Mouse (Mus musculus): ENCODE data around the gene Mrpl48. TPM values are rescaled to one million over a fixed set of nuclear protein-coding genes. Genes with fewer than 3 reads are reported as not detected.
"Not testable (repeated sequence)": the region's sequence is repeated elsewhere in the genome, so short reads cannot be mapped to it uniquely, and the experiment has no call there.

Gene Mrpl48
- total RNA-seq, 2 experiments from 2014 or later, result 73.0 to 75.1 TPM

DNA sequence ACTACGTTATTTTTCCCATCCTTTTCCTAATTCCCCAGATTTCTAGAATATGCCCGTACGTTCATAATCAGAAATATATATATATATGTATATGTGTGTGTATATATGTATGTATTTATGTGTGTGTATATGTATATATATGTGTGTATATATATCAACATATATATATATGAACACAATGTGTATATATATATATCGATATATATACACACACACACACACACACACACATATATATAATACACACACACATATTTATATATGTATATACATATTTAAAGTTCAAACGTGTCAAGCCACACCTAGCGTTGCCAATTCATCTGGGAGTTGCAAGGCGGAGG lies 17.6 kb downstream of the Mrpl48 start:
- no peak for DNase-seq (ENCODE audit: low spot score in 2 of 2)

DNA sequence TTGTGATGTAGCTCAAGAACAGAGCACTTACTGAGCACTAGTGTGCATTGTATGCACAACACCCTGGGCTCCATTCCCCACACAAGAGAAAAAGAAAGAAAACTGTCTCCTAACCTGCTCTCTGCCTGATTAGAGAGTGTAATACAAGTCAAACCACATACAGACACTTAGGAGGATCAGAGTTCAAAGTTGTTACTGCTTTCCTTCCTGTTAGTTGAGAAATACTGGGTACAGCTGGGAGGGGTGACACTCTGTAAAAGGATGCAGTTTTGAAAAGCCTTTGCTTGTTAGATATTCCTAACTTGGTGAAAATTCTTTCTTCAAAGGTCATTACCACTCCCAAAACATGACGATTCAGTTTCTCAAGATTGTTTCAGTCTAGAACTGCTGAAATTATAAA lies 18.3 kb downstream of the Mrpl48 start:
- no peak for DNase-seq (ENCODE audit: low spot score in 2 of 2)

DNA sequence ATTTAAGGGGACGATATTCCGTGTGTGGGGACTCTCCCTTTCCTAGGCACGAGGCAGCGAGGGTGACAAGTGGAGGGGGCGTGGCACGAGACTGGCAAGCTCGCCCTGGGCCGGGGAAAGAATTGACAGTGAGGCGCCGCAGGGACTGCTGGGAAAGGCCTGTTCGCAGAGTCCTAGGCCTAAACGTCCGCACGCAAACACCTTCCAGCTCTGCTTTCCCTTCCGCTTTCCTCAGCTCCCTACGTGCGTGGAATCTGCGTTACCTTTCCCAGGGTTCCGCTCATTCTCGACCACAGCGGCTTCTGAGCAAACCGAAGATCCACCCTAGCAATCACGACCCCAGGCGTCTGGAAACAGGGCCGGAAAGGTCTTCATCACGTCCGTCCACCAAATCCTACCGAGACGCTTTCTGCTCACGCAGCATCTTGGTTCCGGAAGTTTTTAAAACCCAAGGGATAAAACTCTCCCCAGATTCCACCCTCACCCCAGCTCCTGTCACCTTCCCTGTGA lies 25.3 kb downstream of the Mrpl48 start:
- peak; percentile 85 to 90 for DNase-seq (ENCODE audit: low spot score in 2 of 2)

DNA sequence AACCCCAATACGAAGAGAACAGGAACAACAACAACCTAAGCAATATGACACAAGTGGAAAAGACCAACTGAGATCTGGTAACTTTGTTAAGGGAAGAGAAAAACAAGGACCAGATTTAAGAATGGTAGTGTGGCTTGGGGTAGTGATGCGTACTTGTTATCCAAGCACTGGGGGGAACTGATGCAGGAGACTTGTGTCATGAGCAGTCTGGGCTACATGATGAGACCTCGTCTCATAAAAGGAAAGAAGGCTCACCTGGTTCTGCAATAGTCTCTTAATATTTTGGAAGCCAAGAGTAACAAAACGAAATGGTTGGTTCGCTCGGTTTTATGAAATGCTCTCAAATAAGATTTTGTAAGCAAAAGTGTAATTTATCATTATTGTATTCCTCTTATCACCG lies 25.9 kb downstream of the Mrpl48 start:
- no peak for DNase-seq (ENCODE audit: low spot score in 2 of 2)

DNA sequence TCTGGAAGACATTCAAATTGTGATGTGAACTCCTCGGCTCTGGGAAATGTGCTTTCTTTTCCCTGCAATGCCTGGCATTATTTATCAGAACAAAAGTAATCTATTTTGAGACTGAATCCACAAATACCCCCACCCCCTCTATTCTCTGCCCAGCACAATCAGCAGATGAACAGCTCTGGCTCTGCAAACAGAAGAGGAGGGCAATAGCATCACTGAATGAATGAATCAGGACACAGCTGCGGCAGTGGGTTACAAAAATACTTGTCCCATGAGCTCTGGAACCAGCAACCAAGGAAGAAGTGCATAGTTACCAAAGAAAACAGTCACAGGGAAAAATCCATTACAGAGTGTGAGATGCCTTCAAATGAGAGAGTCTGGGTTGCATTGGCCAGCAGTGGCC lies 29.3 kb downstream of the Mrpl48 start:
- DNase-seq (ENCODE audit: low spot score in 2 of 2), result no peak

DNA sequence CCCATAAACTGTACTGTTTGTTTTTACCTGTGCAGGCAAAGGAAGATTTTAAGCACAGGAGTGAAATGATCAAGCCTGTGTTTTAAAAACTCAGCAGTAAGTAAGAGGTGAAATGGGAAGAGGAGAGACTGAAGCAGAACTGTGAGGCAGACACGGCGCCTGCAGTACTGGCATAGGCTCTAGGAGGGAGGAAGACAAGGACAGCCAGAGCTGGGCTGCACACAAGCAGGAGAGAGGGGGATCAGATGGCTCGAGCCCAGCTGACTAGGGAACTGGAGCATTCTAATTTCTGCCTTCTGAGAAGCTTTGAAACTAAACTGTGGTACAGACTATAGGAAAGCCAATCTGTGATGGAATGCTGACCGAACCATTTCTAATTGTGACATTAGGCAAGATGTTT lies 35.4 kb downstream of the Mrpl48 start:
- DNase-seq (ENCODE audit: low spot score in 2 of 2), result no peak

DNA sequence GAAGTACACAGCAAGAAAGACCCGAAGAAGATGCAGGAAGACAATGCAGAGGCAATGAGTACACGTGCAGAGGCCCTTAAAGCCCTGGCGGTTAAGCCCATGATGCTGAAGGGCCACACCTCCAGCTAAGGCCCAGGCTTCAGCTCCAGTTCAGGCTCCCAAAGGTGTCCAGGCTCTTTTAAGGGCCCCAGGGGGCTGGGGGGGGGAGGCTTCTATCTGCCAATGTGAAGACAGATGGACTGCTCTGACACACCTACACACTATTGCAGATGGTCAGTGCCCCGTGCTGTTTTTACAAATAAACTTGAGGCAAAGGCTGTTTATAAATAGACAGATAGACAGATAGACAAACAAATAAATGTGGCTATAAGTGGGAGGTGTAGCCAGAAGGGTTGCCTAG lies 36.0 kb downstream of the Mrpl48 start:
- DNase-seq (ENCODE audit: low spot score in 2 of 2), result no peak

DNA sequence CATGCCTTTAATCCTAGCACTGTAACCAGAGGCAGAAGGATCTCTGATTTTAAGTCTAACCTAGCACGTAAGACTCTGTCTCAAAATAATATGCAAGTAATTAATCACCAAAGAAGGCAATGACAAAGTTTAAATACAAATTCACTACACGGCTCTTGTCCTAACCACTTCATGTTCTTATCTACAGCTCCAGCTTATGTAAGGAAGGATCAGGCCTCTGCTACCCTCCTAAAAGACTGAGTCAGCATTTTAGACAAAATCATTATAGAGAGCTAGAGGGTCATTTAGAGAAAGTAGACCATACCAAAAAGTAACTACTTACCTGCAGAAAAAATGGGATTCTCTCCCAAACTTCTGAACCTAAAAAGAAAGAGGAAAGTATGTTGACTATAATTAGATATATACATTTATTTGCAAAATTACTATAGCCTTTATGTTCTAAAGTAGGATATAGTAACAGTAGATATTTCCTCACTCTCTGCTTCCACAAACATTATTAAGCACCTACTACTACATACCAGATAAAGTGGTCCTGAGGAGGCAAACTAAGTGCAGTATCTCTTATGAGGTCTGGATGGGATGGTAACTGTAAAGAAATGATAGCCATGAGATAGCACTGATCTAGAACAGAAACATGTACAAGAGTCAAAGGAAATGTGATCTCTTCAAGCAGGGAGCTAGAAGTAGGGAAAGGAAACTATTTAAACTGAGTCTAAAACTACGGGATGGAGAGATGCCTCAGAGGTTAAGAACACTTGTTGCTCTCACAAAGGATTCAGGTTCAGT lies 37.0 kb downstream of the Mrpl48 start:
- no peak for DNase-seq (ENCODE audit: low spot score in 2 of 2)

DNA sequence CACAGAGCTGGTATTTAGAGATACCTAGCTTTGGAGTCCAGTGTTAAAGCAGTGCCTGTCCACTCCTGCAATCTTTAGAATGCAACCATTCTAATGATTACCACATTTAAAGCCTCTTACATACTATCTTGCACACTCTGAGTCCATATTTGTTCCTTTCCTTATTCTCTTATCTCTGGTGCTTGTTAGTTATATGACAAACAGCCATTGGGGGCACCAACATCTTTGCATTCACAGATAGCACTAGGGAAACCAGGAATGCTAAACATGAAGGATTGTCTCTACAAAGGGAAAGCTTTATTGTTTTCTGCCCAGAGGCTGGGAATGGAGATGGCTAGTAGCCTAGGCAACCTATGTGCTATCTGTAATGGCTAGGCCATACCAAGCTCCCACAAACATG lies 38.2 kb downstream of the Mrpl48 start:
- no peak for DNase-seq (ENCODE audit: low spot score in 2 of 2)

DNA sequence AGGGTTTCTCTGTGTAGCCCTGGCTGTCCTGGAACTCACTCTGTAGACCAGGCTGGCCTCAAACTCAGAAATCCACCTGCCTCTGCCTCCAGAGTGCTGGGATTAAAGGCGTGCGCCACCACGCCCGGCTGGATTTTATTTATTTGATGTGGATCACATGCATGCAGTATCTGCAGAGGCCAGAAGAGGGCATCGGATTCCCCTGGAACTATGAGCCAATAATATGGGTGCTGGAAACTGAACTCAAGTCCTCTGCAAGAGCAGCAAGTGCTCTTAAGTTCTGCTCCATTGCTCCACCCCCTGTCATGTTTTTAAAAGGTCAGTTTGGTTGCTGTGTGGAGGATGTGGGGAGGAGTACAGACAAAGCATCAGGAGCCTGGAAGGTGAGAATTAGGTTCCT lies 40.9 kb downstream of the Mrpl48 start:
- not testable (repeated sequence) for DNase-seq (ENCODE audit: low spot score in 2 of 2)

DNA sequence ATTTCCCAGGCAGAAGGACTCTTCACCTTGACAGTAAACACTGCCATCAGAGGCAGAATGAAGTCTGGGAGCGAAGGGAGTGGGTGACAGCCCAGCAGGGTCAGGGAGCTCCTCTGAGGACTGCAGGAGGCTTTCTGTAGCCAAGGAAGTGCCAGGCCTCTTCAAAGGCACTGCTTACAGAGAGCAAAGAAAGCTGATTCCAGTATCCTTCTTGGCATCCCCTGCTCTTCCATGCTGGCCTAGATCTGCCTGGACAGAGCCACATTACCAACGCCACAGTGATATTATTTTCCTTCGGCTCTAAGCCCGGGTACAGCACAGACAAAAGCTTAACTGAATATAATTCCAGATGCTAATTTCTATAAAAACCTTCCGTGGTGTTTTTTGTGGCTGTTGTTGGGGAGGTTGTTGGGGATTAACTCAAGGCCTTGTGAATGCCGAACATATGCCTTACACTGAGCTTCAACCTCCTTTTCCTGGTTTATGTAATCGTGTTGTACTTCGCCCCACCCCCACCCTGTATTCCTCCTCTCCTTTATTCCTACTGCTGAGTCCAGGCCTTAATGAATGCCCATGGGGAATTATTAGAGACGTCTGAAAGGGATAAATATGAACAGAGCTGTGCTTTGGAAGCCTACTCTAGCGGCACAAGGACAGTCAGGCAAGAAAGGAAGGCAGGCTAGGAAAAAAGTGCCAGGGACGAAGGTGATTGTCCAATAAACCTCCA lies 46.1 kb downstream of the Mrpl48 start:
- no peak for DNase-seq (ENCODE audit: low spot score in 2 of 2)

DNA sequence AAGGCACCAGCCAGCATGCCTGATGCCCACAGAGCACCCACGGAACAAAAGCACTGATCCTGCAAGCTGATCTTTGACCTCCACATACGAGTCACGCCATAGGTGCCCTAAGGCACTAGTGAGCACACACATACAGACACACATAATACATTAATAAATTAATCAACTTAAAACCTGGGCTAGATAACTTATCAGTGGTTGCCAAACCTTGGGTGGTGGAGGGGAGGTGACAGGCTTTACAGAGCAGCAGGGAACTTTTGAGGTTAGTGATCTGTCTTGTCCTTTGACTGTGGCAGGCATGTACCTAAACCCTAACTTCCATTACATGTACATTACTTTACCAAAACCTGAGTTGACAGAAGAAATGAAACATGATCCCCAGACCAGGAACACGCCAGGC lies 48.8 kb downstream of the Mrpl48 start:
- DNase-seq (ENCODE audit: low spot score in 2 of 2), result no peak

DNA sequence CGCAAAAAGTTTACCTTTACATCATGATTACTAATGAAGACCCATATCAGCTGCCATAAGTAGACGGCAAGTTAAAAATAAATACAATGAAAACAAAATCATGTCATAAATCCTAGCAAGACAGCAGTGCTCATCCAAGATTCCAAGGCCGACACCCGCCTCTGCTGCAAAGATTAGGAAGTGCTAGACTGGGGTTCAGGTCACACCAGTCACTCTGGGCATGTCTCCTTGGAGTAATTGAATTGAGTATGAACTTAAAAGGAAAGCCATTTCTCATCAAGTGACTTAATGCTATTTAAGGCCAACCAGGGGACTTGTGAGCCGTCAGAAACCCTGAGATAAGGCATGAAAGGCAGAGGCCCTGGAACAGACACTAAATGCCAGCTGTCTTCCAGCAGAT lies 50.9 kb downstream of the Mrpl48 start:
- DNase-seq (ENCODE audit: low spot score in 2 of 2), result no peak

DNA sequence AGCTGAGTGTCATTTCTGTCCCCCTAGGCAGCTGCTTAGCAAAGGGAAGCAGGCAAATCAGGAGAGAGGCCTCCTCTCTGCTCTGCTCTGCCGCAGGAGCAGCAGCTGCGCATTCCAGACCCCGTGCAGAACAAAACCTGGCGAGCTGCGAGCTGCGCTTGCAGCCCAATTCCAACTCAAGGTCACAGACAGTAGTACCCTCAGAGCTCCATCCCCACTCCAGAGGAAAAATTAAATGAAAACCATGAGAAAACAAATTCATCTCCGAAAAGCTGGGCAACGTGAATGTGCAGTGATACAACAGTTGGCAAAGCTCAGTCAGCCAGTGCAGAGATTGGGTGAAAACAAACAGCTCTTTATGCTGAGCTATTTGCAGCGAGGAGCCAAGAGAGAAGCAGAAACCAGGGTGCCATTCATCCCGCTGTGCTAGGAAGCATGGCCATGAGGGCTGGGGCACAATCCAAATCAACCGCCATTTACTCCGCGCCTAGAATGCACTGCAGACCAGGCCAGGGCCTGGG lies 52.6 kb downstream of the Mrpl48 start:
- DNase-seq (ENCODE audit: low spot score in 2 of 2), result peak; percentile 40 to 61

DNA sequence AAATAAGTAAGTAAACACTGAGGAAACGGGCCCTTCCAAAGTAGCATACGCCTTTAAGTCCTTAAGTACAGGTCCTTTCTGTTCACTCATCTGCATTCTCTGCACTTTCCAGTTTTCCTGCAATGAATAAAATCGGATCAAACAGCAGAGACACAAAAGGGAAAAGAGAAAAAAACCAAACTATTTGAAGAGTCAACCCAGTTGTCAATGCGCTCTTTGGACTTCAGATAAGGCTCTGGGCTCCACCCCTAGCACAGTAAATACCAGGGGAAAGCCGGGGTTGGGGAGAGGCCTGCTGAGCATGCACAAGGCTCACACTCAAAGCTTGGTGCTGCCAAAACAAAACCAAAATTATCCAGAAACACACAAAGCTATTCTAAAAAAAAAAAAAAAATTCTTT lies 53.2 kb downstream of the Mrpl48 start:
- DNase-seq (ENCODE audit: low spot score in 2 of 2), result no peak

DNA sequence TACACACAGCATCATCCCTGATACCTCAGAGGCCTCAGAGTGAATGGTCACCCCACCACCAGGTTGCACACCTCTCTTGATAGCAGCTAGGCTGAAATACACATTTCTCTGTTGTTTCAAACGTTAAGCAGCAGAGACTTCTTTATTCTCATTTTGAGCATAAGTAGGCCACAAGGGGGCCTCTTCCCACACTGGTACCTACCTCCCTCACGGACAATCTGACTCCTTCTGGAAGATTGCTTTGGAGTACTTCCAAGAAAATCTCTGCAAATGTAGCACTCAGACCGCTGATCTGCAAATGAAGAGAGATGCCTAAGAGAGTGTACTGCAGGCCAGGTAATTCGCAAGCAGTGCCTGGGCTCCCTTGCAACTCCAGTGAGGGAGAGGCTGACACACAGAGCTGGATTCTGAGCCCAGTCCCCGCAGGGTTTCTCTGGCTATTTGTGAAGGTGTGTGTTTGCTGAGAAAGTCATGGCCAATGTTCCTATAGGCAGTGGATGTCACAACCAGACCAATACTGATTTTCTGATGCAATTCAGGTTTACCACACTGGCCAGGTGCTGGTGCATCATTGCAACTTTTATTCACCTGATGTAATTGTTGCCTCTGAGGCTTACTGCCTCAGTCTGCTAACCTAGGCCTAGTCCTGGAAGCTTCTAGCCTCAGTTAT lies 57.6 kb downstream of the Mrpl48 start:
- DNase-seq (ENCODE audit: low spot score in 2 of 2), result peak; percentile 49 to 50

DNA sequence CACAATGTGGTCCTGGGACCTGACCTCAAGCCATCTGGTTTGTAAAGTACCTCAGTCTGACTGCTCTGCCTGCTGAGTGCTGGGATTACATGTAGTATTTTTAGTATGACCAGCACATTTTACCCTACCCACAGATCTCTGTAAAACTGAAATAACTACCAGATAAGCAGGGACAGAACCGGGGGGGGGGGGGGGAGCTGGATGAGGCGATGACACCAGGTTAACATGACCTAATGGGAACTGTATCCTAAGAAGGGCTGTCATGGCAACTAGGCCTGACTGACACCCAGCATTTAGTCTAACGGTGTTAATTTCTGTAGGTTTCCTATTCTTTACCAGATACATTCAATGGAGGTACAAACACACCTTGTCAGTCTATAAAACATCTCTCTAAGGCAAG lies 58.3 kb downstream of the Mrpl48 start:
- no peak for DNase-seq (ENCODE audit: low spot score in 2 of 2)

DNA sequence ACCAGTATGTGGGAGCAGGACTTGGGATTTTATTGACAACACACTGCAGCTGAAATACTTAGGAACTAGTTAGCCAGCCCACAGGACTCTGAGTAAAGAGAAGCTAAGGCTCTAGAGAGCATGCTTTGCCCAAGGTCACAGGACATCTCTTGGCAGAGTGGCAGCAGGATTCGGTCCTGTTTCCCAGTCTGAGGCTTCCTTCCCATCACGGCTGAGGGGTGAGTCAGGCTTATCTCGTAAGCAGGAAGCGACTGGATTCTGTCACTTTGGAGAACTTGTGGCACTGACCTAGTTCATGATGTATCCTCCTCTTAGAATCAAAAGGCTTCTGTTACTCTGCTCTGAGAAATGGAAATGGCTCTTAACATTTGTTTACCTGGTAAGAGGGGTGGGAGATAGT lies 60.5 kb downstream of the Mrpl48 start:
- DNase-seq (ENCODE audit: low spot score in 2 of 2), result no peak

DNA sequence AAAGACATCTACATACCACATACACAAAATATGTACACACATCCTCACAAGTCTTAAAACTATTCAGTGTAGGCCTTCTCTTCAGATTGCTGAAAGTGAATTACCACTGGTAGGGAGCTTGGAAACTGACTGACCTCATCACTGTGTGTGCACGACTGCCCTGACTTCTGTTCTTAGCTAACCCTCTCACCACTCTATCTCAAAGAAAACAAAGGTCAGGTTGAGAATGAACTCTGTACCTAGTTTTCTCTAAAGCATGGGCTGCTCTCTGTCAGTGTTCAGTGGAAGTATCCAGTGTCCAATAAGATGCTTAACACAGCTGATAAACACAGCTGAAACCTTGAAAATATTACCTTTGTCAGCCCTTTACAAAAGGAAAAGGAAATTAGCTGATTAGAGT lies 63.7 kb downstream of the Mrpl48 start:
- no peak for DNase-seq (ENCODE audit: low spot score in 2 of 2)

DNA sequence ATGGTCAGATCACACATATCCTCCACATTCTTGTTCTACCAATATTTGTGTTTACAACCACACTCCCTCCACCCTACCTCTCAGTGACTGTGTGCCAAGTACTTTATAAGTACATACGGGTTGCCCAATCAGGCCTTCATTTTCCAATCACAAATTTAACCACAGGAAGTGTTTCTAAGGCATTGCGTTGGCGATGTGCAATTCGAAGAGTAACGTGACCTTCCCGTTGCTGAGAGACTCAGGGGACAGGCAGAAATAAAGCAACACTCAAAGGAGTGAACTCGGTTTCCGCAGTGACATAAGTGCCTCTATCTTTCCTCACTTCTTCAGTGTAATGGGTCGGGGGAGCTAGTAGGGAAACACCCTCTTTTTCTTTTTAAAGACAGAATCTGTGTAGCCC lies 68.6 kb downstream of the Mrpl48 start:
- no peak for DNase-seq (ENCODE audit: low spot score in 2 of 2)

DNA sequence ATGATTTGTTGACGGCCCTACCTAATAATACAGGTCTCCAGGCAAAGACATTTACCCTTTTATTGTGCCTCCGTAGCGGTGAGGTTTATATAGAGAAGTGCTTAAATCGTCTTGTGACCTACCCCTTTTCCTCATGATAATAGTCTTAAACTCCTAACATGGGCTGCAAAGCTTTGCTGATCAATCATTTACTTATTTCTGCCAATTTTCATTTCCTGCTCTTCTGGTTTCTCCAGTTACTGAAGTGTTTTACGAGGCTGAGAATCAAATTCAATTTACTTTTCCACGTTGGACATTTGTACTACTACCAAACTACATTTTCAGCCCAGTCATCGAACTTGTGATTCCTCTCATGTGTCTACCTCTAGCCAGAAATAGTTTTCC lies 70.6 kb downstream of the Mrpl48 start:
- DNase-seq (ENCODE audit: low spot score in 2 of 2), result no peak

All from left cerebral cortex, adult 18-20 months (tissue).